Mouse (Mus musculus) midbrain, embryonic 14.5 days (tissue): ENCODE measurements at regions not wholly inside any gene's neighbourhood (a gene's known extent, or its start where the extent isn't known, plus 50 kb on each side); places are given as distances from the start of the nearest gene placed in this dataset.

ENCODE experiments used
- ATAC-seq: fragments of 200-750 bp; cut with Nextera tagmentation; 2 replicates; pipeline ENCODE4 v1.8.0; 2017; ENCODE audit warnings: moderate number of reproducible peaks, moderate library complexity; ENCODE audit not compliant: low FRiP score, low TSS enrichment
- DNase-seq: peaks from one replicate; pipeline ENCODE4 v3.0.0-alpha.2; 2015
- H3K27ac ChIP-seq: fragments of 300-500 bp; sonication (generic); replicated peaks from 2 replicates; pipeline ENCODE4 v1.5.1; 2014; ENCODE audit warnings: mild to moderate bottlenecking, low read depth, low read length, moderate library complexity
- H3K27me3 ChIP-seq: fragments of 300-500 bp; sonication (generic); 2 replicates; pipeline ENCODE4 v1.6.1; 2014; ENCODE audit warnings: low read length, control low read depth, mixed read lengths; ENCODE audit not compliant: control insufficient read depth, insufficient read depth
- H3K36me3 ChIP-seq: fragments of 300-500 bp; sonication (generic); 2 replicates; pipeline ENCODE4 v1.6.1; 2014; ENCODE audit warnings: low read length, control low read depth; ENCODE audit not compliant: control insufficient read depth, insufficient read depth
- H3K4me1 ChIP-seq: fragments of 300-500 bp; sonication (generic); 2 replicates; pipeline ENCODE4 v1.6.1; 2014; ENCODE audit warnings: mild to moderate bottlenecking, antibody characterized with exemption, low read length, control low read depth; ENCODE audit not compliant: control insufficient read depth, insufficient read depth
- H3K4me2 ChIP-seq: fragments of 300-500 bp; sonication (generic); 2 replicates; pipeline ENCODE4 v1.6.1; 2014; ENCODE audit warnings: mild to moderate bottlenecking, low read length, moderate library complexity
- H3K4me3 ChIP-seq: fragments of 300-500 bp; sonication (generic); replicated peaks from 2 replicates; pipeline ENCODE4 v1.5.1; 2014; ENCODE audit warnings: low read depth, low read length
- H3K9ac ChIP-seq: fragments of 300-500 bp; sonication (generic); replicated peaks from 2 replicates; pipeline ENCODE4 v1.6.1; 2014; ENCODE audit warnings: mild to moderate bottlenecking, low read length, moderate library complexity
- H3K9me3 ChIP-seq: fragments of 300-500 bp; sonication (generic); 2 replicates; pipeline ENCODE4 v1.6.1; 2016; ENCODE audit warnings: low read length, control low read depth, mixed read lengths; ENCODE audit not compliant: control insufficient read depth
- WGBS: fragments of 180-500 bp; shearing (Covaris S2); extraction: QIAGEN DNeasy Blood & Tissue Kit; methylation state at CpG from one replicate; pipeline ENCODE4 v1.1.7; 2014; 5-methylcytosine and 5-hydroxymethylcytosine counted together

GRCm38 (mm10) chr16:93511517-93511916 is 92.3 kb downstream of the Setd4 start:
- Histone ChIP-seq H3K4me3 (no peak overlapping the region), H3K27ac (no peak overlapping the region), H3K36me3 (no peaks in the 10 kb centered on the region), H3K4me1 (no peaks in the 10 kb centered on the region), H3K9ac (no peak overlapping the region), H3K9me3 (peaks cover under 1% of the 10 kb centered on the region; the same call in 1 of the 2 replicates), H3K4me2 (no peak overlapping the region), H3K27me3 (no peaks in the 10 kb centered on the region)
- no peak for DNase-seq
- no peak for ATAC-seq
- WGBS: 8% methylated on average over 2 of the region's 2 CpGs

GRCm38 (mm10) chr16:93498800-93499199 is 105.1 kb downstream of the Setd4 start:
- H3K27ac ChIP-seq: no peak overlapping the region
- DNase-seq: no peak

GRCm38 (mm10) chr16:93493337-93494002 is 110.4 kb downstream of the Setd4 start:
- Histone ChIP-seq H3K4me2 (no peak overlapping the region), H3K4me1 (no peaks in the 10 kb centered on the region), H3K4me3 (no peak overlapping the region), H3K9ac (no peak overlapping the region), H3K27me3 (no peaks in the 10 kb centered on the region), H3K9me3 (no peaks in the 10 kb centered on the region), H3K36me3 (no peaks in the 10 kb centered on the region), H3K27ac (no peak overlapping the region)
- DNase-seq: no peak
- no peak for ATAC-seq
- WGBS: 89% methylated on average over 6 of the region's 6 CpGs

More at GRCm38 (mm10) chr16:93498800-93499199, 105.1 kb downstream of the Setd4 start:
- Histone ChIP-seq H3K27me3 (no peaks in the 10 kb centered on the region), H3K36me3 (no peaks in the 10 kb centered on the region), H3K4me2 (no peak overlapping the region), H3K4me3 (no peak overlapping the region), H3K9ac (no peak overlapping the region), H3K4me1 (no peaks in the 10 kb centered on the region), H3K9me3 (peaks cover 12% of the 10 kb centered on the region; the same call in 1 of the 2 replicates)
- ATAC-seq: no peak
- 97% methylated on average over 2 of the region's 2 CpGs for WGBS

GRCm38 (mm10) chr16:93486646-93487550 is 117.0 kb downstream of the Setd4 start:
- Histone ChIP-seq H3K27me3 (no peaks in the 10 kb centered on the region), H3K9me3 (no peaks in the 10 kb centered on the region), H3K9ac (no peak overlapping the region), H3K27ac (no peak overlapping the region), H3K4me1 (no peaks in the 10 kb centered on the region), H3K36me3 (no peaks in the 10 kb centered on the region), H3K4me2 (peak overlapping the region; percentile 1; the same call in 1 of the 2 replicates), H3K4me3 (no peak overlapping the region)
- WGBS: 77% methylated on average over 26 of the region's 26 CpGs
- DNase-seq (peak; percentile 32), ATAC-seq (no peak)

- H3K9ac ChIP-seq: no peak overlapping the region
- no peak overlapping the region for H3K27ac ChIP-seq
- no peak for ATAC-seq
- H3K9me3 ChIP-seq: peaks cover 9% of the 10 kb centered on the region; the same call in 1 of the 2 replicates
- H3K4me2 ChIP-seq: no peak overlapping the region
- no peak overlapping the region for H3K4me3 ChIP-seq
- 86% methylated on average over 6 of the region's 6 CpGs for WGBS
- no peak for DNase-seq
- no peaks in the 10 kb centered on the region for H3K27me3 ChIP-seq
- H3K4me1 ChIP-seq: no peaks in the 10 kb centered on the region
- H3K36me3 ChIP-seq: no peaks in the 10 kb centered on the region
Measured at GRCm38 (mm10) chr16:93469957-93470356, 133.9 kb downstream of the Setd4 start.

GRCm38 (mm10) chr16:93465741-93466140 is 138.1 kb downstream of the Setd4 start:
- H3K9me3 ChIP-seq: no peaks in the 10 kb centered on the region
- H3K4me2 ChIP-seq: no peak overlapping the region
- DNase-seq (no peak), ATAC-seq (no peak)
- no peak overlapping the region for H3K9ac ChIP-seq
- no peaks in the 10 kb centered on the region for H3K27me3 ChIP-seq
- H3K36me3 ChIP-seq: no peaks in the 10 kb centered on the region
- H3K4me3 ChIP-seq: no peak overlapping the region
- H3K4me1 ChIP-seq: peaks cover 5% of the 10 kb centered on the region; the same call in 1 of the 2 replicates
- no peak overlapping the region for H3K27ac ChIP-seq
- 91% methylated on average over 5 of the region's 5 CpGs for WGBS

- 55% methylated on average over 2 of the region's 2 CpGs for WGBS
- H3K27ac ChIP-seq: no peak overlapping the region
- no peak for ATAC-seq
- no peak overlapping the region for H3K4me3 ChIP-seq
- H3K9me3 ChIP-seq: no peaks in the 10 kb centered on the region
- no peak overlapping the region for H3K4me2 ChIP-seq
- H3K4me1 ChIP-seq: peaks cover 5% of the 10 kb centered on the region; the same call in 1 of the 2 replicates
- H3K36me3 ChIP-seq: no peaks in the 10 kb centered on the region
- H3K27me3 ChIP-seq: no peaks in the 10 kb centered on the region
- no peak for DNase-seq
- no peak overlapping the region for H3K9ac ChIP-seq
Measured at GRCm38 (mm10) chr16:93464898-93465297, 139.0 kb downstream of the Setd4 start.

GRCm38 (mm10) chr16:93463405-93463804 is 140.5 kb downstream of the Setd4 start:
- H3K9me3 ChIP-seq: no peaks in the 10 kb centered on the region
- WGBS: 92% methylated on average over 13 of the region's 13 CpGs
- DNase-seq: no peak
- H3K9ac ChIP-seq: no peak overlapping the region
- no peak overlapping the region for H3K4me2 ChIP-seq
- H3K27ac ChIP-seq: no peak overlapping the region
- no peak for ATAC-seq
- H3K4me1 ChIP-seq: peaks cover 8% of the 10 kb centered on the region; the same call in 1 of the 2 replicates
- H3K4me3 ChIP-seq: no peak overlapping the region
- H3K36me3 ChIP-seq: no peaks in the 10 kb centered on the region
- H3K27me3 ChIP-seq: no peaks in the 10 kb centered on the region
